Mouse (Mus musculus): ENCODE results near the gene Grik1. TPM values are rescaled to one million over a fixed set of nuclear protein-coding genes. Genes with fewer than 3 reads are reported as not detected.

The Grik1 gene
- total RNA-seq, 1 experiment from 2014 or later, result not detected

DNA sequence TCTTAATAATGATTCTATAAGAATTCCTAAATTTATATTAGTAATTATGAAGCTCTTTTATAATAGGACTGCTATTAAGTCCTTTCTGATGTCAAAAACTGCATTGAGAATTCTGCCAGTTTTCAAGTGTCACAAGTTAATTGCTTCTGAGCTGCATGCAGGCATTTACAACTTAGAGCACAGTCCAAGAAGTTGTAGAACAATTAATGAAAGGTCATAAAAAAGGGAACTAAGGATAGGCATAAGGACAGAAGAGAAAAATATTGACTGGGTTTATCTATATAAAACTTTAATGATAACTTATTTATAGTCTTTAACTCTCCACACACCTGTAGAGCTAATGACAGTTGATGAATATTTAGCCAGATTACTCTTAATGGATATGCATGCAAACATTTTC is 123.5 kb downstream of the Grik1 start:
- no peak for ATAC-seq (replicated peaks; ENCODE audit: low read depth, poor library complexity, severe bottlenecking)

DNA sequence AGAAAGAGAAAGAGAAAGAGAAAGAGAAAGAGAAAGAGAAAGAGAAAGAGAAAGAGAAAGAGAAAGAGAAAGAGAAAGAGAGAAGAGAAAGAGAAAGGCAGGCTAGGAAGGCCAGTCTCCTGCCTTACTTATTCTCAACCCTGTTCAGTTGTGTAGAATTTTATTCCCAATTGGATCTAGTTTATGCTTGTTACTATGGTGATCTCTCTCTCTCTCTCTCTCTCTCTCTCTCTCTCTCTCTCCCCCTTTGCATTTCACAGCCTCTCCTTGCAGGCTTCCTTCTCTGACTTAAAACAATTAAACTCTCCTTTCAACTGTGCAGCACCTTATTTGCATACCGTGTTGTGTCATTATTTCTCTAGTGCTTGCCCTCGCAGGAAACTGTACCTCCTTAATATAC is 147.5 kb downstream of the Grik1 start:
- no peak for ATAC-seq (replicated peaks; ENCODE audit: low read depth, poor library complexity, severe bottlenecking)

DNA sequence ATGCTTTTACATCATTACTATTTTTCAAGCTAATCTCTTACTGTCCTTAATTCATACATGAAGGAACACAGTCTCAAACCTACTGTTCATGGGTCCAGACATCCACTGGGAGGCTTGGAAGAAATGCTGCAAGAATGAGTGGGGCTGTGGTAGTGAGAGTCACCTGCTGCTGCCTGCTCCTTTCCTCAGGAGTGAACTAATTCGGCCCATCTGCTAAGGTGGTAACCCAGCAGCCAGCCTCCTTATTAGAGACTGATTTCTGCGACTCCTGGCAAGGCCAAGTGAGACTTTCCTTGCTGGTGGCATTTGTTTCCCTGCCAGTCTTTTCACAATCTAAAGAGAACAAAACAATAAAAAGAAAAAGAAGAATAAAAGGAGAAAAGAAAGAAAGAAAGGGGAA is 147.9 kb downstream of the Grik1 start:
- ATAC-seq (replicated peaks; ENCODE audit: low read depth, poor library complexity, severe bottlenecking), result no peak

GRCm38 (mm10) chr16:88141594-88141993 is 148.5 kb downstream of the Grik1 start:
- ATAC-seq (replicated peaks; ENCODE audit: low read depth, poor library complexity, severe bottlenecking), result no peak

DNA sequence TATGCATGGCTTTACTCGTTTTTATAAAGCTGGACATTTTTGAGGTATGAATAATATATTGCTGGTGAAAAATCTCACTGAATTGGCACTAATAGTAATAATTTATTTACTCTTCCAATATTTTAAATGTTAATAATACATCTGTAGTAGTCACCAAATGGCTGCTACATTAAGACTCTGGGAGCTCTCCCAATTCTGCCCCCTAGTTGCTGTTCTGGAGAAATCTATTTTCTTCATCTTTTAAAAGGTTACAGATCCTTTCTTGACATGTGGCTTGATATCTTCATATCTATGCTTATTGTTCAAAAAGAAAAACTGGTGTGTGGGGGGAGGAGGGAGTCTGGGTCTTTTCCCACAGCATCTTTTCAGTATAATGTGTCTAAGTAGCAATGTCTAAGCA is 151.2 kb downstream of the Grik1 start:
- no peak for ATAC-seq (replicated peaks; ENCODE audit: low read depth, poor library complexity, severe bottlenecking)

GRCm38 (mm10) chr16:88132919-88133318 is 157.1 kb downstream of the Grik1 start:
- ATAC-seq (replicated peaks; ENCODE audit: low read depth, poor library complexity, severe bottlenecking), result no peak

GRCm38 (mm10) chr16:88131103-88131502 is 159.0 kb downstream of the Grik1 start:
- no peak for ATAC-seq (replicated peaks; ENCODE audit: low read depth, poor library complexity, severe bottlenecking)

DNA sequence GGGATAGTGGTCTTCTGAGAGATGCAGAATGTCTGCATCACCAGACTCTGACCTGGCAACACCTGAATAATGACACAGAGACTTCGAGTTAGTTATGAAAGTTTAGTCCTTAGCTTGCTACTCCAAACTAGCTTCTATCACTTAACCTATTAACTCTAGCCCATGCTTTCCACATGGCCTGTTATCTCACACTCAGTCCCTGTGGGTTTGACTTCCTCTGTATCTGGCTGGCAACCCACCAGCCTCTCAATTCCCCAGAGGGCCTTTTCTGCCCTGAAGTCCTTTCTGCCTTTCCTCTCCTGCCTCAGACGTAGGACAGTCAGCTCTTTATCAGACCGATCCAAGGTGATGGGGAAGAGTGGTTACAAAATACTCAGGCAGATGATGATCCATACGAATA is 165.0 kb downstream of the Grik1 start:
- no peak for ATAC-seq (replicated peaks; ENCODE audit: low read depth, poor library complexity, severe bottlenecking)

DNA sequence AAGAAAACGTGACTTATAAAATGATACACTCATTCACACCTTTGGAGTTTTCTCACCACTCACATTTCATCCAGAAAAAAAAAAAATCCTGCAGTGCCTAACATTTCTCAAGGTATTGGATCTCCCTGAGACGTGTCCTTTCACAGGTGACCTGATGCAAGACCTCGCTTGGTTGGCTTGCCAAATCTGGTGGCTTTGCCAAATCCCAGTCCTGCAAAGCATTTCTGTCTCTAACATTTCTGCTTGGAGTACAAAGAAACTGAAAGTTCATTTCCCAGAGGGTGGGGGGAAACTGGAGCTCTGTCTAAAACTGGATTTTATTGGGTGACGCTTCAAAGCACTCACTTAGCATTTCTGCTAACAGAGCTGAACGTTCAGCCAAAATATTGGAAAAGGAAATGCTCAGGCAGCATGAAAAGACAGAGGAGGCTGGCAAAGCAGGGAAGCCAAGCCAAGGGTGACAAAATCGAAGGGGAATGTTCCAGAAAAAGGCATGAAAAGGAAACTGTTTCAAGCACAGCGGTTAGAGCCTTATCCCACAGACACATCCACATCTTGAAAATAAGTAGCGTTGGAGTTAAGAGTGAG is 177.4 kb downstream of the Grik1 start:
- ATAC-seq (replicated peaks; ENCODE audit: low read depth, poor library complexity, severe bottlenecking), result no peak

- no peak for ATAC-seq (replicated peaks; ENCODE audit: low read depth, poor library complexity, severe bottlenecking)
Observed at GRCm38 (mm10) chr16:88111459-88111858, 178.6 kb downstream of the Grik1 start.

GRCm38 (mm10) chr16:88094206-88094789 is 195.8 kb downstream of the Grik1 start:
- ATAC-seq (replicated peaks; ENCODE audit: low read depth, poor library complexity, severe bottlenecking), result no peak

DNA sequence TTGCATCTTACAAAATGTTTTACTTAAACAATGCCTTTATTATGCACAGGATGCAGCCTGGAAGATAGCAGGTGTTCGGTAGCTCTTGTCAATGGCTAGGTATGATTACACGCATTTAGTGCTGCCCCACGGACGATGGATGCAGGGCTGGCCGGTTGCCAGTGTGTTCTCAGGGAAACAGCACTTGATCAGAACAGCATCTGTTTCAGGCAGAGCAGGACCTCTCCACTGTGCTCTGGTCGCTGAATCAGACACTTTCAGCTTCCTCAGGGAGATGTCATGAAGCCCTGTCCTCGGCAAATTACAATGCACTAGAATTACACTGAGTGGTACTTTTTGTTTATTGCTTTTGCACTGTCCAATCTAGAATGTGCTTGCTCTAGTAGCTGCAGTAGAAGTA is 202.8 kb downstream of the Grik1 start:
- ATAC-seq (replicated peaks; ENCODE audit: low read depth, poor library complexity, severe bottlenecking), result no peak

DNA sequence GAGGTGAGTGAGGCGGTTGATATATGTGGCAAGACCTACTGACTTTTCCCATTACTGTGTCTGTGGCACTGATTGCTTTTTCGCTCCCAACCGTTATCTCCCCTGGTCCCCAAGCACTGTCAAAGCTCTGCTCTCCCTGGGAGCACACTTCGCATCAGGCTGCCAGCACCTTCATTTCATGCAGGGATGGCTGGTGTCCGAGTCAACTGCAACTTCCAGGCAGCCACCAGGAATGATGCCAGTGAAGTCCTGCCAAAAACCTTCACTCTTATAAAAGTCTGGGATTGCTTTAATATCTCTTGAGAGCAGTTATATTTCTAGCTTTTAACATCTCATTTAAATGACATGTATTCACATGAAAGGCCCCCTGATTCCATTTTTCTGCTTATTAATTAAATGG is 215.3 kb downstream of the Grik1 start:
- no peak for ATAC-seq (replicated peaks; ENCODE audit: low read depth, poor library complexity, severe bottlenecking)

DNA sequence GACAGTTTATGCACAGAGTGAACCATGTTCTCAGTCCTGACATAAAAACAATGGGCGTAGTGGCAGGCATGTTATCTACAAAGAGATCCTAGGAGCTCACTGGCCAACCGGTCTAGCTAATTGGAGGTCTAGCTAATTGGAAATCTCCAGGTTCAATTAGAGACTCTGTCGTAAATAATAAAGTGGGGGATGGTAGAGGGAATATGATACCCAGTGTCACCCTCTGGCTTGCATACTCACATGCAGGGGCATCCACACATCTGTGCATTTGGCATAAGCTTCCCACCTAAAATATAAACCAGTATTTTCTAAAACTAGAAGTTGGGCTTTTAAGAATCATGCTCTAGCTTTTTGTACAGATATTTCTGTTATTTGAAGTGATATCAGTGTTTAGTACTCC is 229.1 kb downstream of the Grik1 start:
- no peak for ATAC-seq (replicated peaks; ENCODE audit: low read depth, poor library complexity, severe bottlenecking)

DNA sequence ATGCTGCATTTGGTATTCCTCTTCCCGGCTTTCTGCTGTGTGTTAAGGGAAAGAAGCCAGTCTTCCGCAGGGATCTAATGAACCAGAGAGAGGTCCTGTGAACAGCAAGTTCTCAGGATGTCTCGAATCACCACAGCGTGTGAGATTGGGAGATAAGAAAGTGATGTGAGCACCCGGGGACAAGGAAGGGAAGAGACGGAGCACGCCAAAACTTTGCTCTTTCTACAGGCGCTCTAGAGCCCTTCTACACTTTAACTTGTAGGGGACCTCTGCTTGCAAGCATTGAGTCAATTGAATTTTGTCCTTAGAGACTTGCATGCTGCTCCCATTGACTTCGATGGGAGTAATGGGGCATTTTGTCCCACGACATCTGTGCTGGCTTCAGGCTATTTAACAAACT is 241.9 kb downstream of the Grik1 start:
- ATAC-seq (replicated peaks; ENCODE audit: low read depth, poor library complexity, severe bottlenecking), result no peak

DNA sequence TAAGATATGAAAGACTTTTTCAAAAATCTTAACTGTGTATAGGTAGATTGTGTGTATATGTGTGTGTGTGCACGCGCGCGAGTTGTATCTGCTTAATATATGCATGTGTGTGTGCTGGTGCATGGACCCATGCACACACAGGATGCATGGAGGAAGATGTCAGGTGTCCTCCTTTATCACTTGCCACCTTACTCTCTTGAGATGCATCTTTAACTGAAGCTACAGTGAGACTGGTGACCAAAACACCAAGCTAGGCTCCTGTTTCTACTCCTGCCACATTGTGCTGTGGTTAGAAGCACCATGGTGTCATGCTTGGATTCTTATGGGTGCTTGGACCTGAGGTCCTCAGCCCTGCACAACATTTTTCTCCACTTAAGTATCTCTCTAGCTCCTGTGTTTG is 245.7 kb downstream of the Grik1 start:
- ATAC-seq (replicated peaks; ENCODE audit: low read depth, poor library complexity, severe bottlenecking), result no peak

- ATAC-seq (replicated peaks; ENCODE audit: low read depth, poor library complexity, severe bottlenecking), result no peak
Observed at GRCm38 (mm10) chr16:88042458-88042857, 247.6 kb downstream of the Grik1 start.

GRCm38 (mm10) chr16:88038503-88039091 is 251.5 kb downstream of the Grik1 start:
- ATAC-seq (replicated peaks; ENCODE audit: low read depth, poor library complexity, severe bottlenecking), result no peak

DNA sequence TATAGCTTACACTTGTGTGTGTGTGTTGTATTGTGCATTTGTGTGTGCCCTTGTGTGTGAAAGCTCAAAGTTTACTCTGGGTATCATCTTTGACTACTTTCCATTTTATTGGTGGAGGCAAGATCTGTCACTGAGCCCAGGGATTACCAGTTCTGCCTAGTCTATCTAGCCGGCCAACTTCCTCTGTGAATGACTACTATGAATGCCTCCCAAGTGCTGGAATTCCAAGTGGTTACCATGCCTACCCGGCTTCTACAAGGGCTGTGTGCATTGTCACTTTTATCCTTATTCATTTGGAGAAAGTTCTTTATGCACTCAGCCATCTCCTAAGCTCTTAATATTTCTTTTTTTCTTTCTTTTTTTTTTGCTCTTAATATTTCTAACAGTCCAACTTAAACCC is 301.3 kb downstream of the Grik1 start:
- no peak for ATAC-seq (replicated peaks; ENCODE audit: low read depth, poor library complexity, severe bottlenecking)

DNA sequence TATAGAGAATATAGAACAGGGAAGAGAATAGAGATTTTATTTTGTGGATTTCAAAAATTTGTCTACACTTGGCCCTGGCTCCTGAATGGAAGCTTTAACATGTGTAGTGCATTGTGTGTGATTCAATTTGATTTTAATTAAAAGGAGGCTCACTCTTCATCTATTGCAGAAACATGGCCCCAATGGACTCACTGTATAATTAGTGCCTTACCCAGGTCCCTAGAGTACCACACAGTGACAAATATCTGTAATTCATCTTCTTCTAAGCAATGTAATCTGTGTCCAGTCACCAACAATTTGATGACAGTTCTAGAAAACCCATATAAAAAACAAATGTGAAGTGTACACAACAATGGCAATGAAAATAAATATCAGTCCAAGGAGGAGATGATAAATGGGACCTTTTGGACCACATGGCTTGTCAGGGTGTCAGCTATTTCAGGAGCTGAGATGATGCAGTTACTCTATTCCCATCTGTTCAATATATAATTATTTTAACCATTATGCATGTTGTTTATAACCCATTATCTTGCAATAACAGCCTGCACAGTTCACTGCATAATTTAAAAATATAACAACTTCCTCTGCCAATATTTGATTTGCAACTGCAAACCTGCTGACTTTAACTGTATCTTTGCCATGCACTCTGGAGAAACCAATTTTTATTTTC is 305.7 kb downstream of the Grik1 start:
- no peak for ATAC-seq (replicated peaks; ENCODE audit: low read depth, poor library complexity, severe bottlenecking)

DNA sequence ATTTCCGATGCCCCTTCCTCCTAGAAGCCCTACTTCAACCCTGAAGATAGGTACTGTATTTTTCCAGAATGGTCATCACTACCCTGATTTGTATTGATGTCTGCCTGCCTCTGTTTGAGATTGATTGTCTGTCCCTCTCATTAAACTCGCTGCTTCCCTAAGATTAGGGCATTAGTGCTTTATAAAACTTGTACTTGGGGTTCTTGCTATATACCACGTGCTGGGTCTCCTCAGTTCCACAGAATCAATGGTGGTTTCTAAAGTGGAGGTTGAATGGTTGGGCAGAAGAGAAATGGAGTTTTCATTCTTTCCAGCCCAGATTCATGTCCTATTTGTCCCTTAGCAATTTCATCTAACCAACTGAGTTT is 316.0 kb downstream of the Grik1 start:
- no peak for ATAC-seq (replicated peaks; ENCODE audit: low read depth, poor library complexity, severe bottlenecking)
